Mouse (Mus musculus) spleen, adult 12 weeks (tissue): ENCODE results near the gene Mipol1.

ENCODE experiments used
- DNase-seq: peaks from one replicate; pipeline ENCODE4 v3.0.0; 2022; ENCODE audit warnings: low spot score

The Mipol1 gene

GRCm38 (mm10) chr12:57515702-57516377, 285.6 kb downstream of the Mipol1 start:
- DNase-seq, result no peak

GRCm38 (mm10) chr12:57528335-57528734, 298.1 kb downstream of the Mipol1 start:
- no peak for DNase-seq

- no peak for DNase-seq
These were observed 300.2 kb downstream of the Mipol1 start for GRCm38 (mm10) chr12:57530474-57530873.

- DNase-seq, result no peak
These were observed 304.3 kb downstream of the Mipol1 start for GRCm38 (mm10) chr12:57534517-57534878.

GRCm38 (mm10) chr12:57534879-57535611, 304.8 kb downstream of the Mipol1 start:
- no peak for DNase-seq

- DNase-seq, result no peak
These were observed 306.1 kb downstream of the Mipol1 start for GRCm38 (mm10) chr12:57536056-57536908.

GRCm38 (mm10) chr12:57536909-57537670, 306.9 kb downstream of the Mipol1 start:
- DNase-seq, result no peak

- no peak for DNase-seq
These were observed 307.8 kb downstream of the Mipol1 start for GRCm38 (mm10) chr12:57537791-57538587.

- no peak for DNase-seq
These were observed 308.6 kb downstream of the Mipol1 start for GRCm38 (mm10) chr12:57538588-57539550.

GRCm38 (mm10) chr12:57539551-57539985, 309.3 kb downstream of the Mipol1 start:
- DNase-seq, result no peak

- no peak for DNase-seq
These were observed 310.9 kb downstream of the Mipol1 start for GRCm38 (mm10) chr12:57541118-57541517.

GRCm38 (mm10) chr12:57541931-57542745, 311.9 kb downstream of the Mipol1 start:
- no peak for DNase-seq

- no peak for DNase-seq
These were observed 312.8 kb downstream of the Mipol1 start for GRCm38 (mm10) chr12:57542746-57543626.

- DNase-seq, result no peak
These were observed 313.4 kb downstream of the Mipol1 start for GRCm38 (mm10) chr12:57543627-57543991.

- no peak for DNase-seq
These were observed 314.6 kb downstream of the Mipol1 start for GRCm38 (mm10) chr12:57544641-57545370.

- DNase-seq, result no peak
These were observed 315.4 kb downstream of the Mipol1 start for GRCm38 (mm10) chr12:57545371-57546241.
